Mouse (Mus musculus): Measurements from ENCODE around the gene BC147527.
"Not testable (repeated sequence)": the region's sequence is repeated elsewhere in the genome, so short reads cannot be mapped to it uniquely, and the experiment has no call there.

DNA sequence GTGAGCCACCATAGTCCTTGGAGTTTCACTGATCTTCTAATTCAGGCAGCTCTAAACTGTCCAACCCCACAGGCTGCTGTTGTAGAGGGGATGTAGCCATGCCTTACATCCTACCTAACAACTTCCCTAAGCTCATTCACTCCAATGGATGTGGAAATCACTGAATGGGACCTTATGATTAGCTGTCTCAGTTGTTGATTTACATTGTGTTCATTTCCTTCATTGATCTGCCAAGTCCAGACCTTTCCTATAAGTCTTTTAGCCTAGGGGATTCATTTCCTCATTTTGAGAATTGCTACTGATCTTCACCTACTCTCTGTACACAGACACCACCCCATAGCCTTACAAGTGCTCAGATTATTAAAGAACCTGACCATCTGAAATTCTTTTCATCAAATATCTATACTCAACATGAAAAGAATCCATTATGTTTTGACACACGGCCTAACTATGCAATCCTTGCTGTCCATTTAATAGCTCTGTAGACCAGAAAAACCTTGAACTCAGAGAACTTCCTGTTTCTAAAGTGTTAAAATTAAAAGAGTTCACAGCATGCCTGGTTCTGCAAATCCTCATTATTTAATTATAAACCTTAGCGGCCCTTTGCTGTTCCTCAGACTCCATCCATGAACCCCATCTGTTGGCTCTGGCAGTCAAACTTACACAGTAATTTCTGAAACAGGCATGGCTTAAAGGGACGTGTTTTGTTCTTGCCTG is 48.8 kb upstream of the BC147527 start:
- not testable (repeated sequence) for TF ChIP-seq HCFC1 (IDR thresholded peaks at IDR 0.05; ENCODE audit: borderline replicate concordance, insufficient read depth, low read length); ZC3H11A (IDR thresholded peaks at IDR 0.05; ENCODE audit: borderline replicate concordance, low read depth, low read length); CHD2 (IDR thresholded peaks at IDR 0.05; ENCODE audit: low read depth, low read length); MAFK (IDR thresholded peaks at IDR 0.05; ENCODE audit: insufficient read depth, low read depth, low read length)

All from ES-E14 (cell line).